Mouse (Mus musculus): ENCODE results near the gene Armc12.
A peak's percentile ranks its signal among the peaks of the same experiment; 100 is the strongest.
"Not testable (repeated sequence)": the region's sequence is repeated elsewhere in the genome, so short reads cannot be mapped to it uniquely, and the experiment has no call there.

Gene Armc12

DNA sequence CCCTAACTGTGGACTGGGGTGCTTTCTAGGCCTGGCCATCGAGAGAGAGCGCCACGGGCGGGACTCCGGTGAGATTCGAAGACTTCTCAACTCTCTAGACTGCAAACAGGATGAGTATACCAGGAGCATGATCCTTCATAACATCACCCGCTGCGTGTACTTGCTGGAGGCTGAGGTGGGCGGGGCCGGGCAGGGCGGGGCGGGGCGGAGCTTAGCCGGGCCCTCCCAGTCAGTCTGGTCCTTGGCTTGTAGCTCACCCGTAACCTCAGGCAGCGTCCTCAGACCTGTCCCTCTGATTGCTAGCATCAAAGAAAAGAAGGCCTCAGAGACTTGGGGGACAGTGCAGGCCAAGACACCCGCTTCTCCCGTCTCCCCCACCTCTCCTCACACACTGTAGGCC is 1.3 kb downstream of the Armc12 start:
- DNase-seq (ENCODE audit: low spot score in 2 of 2) = no peak

DNA sequence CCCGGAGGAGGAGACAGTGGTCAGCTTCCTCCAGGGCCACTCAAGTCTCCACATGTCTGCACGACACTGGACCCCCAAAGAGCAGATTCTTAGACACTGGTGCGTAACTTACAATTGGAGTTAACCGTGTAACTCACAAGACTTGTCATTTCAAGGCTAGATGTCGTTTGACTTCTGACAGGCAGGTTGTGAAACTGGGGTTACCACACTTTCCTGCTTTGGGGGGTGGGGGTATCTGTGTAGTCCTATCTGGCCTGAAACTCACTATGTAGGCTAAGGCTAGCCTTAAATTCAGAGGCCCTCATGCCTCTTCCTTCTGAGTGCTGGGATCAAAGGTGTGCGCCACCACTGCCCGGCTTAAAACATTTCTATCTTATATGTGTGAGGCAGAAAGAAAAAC is 2.0 kb downstream of the Armc12 start:
- DNase-seq (ENCODE audit: low spot score in 2 of 2) = no peak

DNA sequence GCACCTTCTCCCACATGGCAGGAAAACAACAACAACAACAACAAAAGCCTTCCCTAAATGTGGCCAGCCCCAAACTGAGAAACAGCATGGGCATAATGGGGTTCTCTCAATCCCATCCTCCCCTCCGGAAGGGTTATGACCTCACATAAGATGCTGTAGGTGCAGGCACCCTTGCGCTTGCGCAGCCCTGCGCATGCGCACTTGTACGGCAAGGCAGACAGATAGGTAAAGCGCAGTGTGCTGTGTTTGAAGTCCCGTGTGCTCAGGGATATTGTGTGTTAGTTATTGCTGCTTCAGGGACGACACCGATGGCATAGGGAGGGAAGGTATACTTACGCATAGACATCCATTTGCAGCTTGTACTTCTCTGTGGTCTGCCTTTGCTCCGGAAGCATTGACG is 2.7 kb downstream of the Armc12 start:
- no peak for DNase-seq (ENCODE audit: low spot score in 2 of 2)

DNA sequence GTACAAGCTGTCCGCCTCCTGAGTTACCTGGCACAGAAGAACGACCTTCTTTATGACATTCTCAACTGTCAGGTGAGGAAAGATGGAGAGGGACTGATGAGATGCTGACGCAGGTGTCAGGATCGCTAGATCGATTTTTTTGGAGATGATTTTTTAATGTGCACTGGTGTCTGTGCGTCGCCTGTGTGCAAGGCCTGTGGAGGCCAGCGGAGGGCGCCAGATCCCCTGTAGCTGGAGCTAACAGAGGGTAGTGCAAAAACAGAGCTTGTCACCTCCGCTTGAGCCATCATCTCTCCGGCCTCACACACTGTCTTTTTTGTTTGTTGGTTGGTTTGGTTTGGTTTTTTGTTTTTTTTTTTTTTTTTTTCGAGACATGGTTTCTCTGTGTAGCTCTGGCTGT is 7.3 kb downstream of the Armc12 start:
- no peak for DNase-seq (ENCODE audit: low spot score in 2 of 2)

DNA sequence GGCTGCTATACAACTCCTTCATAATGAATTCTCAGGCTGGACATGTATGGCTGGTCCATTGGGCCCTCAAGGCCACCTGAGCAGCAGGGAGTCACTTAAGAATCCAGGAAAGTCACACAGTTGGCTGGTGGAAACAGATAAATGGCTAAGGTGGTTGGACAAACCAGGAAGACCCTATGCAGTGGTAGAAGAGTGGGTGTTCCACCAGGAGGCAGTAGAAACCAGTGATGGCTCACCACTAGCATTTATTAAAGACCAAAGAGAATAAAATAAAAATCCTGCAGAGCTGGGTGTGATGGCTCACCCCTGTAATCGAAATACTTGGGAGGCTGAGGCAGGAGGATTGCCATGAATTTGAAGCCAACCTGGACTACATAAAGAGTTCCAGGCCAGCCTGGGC is 16.3 kb downstream of the Armc12 start:
- peak in 1 of 2 experiments; percentile 47 for DNase-seq (ENCODE audit: low spot score in 2 of 2)

DNA sequence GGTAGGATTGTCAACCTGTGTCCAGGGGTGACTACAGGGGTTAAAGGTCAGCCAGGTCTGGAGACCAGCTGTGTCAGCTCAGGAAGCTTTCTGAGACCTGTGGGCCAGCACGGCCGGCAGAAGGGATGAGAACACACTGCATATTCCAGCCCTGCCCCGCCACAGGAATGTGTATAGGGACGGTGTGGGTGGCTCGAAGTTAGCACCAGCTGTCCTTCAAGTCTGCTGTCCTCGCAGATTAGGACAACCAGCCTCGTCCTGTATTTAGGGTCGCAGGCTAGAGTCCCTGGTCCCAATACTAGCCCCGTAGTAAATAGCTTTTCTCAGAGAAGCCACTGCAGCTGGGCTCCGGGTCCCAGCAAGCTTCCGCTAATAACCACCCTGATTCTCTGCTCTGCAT is 17.9 kb downstream of the Armc12 start:
- no peak for DNase-seq (ENCODE audit: low spot score in 2 of 2)

DNA sequence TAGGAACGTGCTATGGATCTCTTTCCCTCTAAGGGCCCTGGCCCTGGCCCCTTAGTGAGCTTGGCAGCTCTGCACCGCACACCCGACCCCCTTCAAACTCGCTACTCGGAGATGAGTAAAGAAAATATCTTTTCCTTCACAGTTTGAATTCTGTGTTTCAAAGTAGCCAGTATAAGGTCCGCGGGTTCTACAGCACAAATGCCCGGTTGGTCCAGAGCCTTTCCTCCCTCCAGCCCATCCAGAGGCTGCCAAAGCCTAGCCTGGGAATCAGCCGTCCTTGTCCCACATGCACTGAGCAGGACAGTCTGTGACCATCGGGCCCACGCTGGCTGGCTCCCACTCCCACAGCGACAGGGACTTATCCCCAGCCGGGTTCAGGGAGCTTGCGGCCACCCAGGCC is 18.5 kb downstream of the Armc12 start, which contains the start of gene Clpsl2:
TSS of gene Clpsl2 (plus strand) at position 301 of the 400 bp plus-strand sequence.
- DNase-seq (ENCODE audit: low spot score in 2 of 2) = no peak

DNA sequence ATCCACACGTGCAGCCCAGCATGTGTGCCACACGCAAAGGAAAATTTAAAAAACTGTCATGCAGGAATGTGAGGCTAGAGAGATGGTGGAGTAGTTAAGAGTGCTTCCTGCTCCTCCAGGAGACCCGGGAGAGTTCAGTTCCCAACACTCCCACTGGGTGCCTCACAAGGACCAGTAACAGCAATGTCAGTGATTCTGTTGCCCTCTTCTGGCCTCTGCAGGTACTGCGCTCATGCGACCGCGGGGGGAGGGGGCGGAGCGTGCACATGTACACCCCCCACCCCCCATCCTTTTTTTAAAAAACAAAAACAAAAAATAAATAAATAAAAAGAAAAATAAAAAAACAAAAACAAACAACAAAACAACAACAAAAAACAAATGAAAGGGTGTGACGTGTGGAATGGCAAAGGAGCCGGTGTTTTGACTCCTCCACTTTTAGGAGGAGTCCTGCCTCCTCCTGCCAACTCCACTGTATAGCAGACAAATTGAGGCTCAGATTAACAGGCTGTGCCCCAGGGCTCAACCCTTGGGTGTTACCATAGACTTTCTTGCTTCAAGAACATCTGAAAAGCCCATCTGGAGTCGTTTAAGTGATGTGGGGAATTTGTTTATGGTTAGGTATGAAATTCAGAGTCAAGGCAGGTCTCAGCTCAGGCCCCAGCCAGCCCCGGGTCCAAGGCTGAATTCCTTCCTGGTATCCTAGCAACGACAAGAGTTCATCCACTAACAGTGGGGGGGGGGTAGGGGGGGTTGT is 22.6 kb downstream of the Armc12 start:
- peak; percentile 31 to 69 for DNase-seq (ENCODE audit: low spot score in 2 of 2)

DNA sequence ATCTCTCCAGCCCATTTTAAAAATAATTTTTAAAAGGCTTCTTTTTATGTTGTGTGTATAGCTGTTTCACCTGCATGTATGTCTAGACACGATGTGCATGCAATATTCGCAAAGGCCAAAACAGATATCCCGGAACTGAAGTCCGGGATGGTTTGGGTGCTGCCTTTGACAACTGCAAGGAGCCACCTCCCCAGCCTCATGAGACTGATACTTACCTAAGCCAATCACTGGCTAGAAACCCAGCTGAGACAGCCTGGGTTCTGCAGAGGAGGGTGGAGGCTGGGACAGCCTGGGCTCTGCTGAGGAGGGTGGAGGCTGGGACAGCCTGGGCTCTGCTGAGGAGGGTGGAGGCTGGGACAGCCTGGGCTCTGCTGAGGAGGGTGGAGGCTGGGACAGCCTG is 23.4 kb downstream of the Armc12 start:
- DNase-seq (ENCODE audit: low spot score in 2 of 2) = not testable (repeated sequence)

DNA sequence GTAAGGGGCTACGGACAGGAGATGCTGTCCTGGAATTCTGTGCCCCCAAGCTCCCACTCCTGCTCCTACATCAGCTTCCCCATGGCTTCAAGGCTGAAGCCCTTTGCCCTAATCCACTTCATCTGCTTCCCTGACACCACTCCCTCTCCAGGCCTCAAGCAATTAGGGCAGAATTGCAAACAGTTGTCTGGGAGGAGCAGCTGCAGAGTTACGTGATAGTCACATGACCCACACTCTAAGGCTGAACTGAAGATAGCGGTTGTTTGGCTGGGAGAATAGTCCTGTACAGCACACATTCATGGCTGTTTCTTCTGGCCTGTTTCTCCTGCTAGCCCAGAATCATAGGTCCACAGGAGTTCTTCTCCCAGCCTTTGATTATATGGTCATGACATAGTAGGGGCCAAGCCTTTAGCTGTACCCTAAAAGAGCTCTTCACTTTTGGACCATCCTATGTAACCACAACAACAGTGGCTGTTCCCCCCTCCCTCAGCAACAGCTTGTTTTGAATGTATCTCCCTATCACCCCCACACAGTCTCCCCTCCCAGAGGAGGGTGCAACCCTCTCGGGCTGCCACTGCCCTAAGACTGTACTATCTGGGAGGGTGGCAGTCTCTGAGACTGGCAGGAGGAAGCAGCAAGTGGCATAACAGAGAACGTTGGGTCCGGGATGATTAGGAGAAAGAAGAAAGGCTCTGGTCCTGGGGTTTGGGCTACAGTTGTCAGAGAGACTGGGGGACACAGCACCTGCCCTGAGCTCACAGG is 26.2 kb downstream of the Armc12 start:
- no peak for DNase-seq (ENCODE audit: low spot score in 2 of 2)

DNA sequence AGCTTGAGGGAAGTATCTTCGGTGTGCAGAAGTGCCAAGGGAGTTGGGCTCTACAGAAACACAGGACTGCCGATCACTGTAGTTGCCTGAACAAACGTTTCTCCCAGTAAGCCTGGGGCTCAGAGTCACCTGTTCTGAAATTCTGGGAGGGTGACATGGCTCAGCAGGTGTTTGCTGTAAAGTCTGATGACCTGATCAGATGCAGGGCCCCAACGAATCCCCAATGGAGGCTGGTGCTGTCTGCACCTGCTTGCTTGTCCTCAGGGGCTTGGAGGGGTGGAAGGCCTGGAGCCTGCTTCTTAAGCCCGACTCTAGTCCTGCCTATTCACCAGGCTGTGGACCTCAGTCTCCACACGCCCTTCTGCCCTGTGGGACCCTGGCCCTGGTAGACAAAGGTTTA is 27.2 kb downstream of the Armc12 start:
- DNase-seq (ENCODE audit: low spot score in 2 of 2) = no peak

DNA sequence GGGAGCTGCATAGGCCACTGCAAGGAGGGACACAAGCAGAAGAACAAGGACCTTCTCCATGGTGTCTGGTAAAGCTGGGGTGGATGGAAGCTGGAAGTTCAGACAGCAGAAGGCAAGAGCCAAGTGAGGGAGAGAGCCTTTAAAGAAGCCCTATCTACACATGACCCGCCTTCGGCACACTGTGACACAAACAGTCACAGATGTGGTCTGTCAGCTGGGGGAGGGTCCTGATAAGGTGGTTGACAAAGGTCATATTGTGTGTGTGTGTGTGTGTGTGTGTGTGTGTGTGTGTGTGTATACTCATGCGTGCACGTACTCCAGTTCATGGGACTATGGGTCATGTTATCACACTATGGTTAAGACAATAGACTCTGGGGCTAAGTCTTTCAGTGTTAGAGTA is 30.0 kb downstream of the Armc12 start, which contains the start of gene Clps:
TSS of gene Clps (minus strand) at position 169 of the 400 bp plus-strand sequence.
- no peak for DNase-seq (ENCODE audit: low spot score in 2 of 2)

DNA sequence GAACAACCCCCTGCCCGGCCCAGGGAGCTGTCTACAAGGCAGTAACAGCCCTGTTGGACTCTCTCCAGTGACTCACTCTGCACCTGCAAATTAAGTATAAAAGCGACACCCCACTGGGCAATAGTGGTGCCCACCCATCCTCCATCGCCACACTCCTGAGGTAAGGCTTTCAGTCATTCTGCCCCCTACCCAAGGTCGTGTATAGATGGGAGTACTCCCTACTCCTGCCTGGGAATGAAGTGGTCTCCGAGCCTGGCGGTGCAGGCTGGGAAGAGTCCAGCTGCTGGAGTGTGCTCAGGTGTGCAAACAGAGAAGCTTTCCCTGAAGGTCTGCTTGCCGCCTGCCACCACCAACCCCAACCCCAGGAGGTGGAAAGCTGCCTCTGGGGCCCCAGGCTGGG is 31.0 kb downstream of the Armc12 start:
- DNase-seq (ENCODE audit: low spot score in 2 of 2) = no peak

DNA sequence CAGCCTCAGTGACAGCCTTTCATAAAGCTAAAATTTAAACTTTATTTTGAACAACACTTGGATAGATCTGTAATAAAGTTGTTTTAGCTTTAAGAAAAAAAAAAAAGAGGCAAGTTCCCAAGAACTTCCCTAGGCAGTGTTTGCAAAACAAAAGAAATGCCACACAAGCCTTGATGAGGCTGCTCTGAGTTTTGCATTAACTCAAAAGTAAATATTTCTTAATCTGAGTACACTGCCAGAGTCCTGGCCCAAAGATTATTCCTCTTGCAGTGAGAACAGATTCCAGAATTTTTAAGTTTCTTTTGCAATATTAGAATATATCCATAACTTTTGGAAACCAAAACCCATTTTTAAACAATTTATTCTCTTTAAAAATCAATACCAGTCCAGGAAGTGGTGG is 34.6 kb downstream of the Armc12 start:
- no peak for DNase-seq (ENCODE audit: low spot score in 2 of 2)

DNA sequence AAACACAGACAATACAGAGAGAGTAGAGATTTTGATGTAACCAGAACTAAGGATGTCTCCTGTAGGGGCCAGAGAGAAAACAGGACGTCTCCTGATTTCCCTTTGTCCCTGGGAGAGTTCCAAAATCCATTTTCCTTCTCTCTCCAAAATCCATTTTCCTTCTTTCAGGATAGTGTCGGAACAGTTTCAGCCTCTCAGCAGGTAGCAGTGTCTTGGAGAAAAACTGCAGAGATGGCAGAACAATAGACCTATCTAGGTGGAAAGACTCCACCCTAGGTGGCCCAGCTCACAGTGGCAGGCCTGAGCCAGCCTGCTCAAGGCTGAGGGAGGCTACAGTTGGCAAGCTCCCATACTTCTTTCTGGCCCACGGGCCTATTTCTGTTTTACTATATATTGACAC is 36.9 kb downstream of the Armc12 start:
- DNase-seq (ENCODE audit: low spot score in 2 of 2) = no peak

DNA sequence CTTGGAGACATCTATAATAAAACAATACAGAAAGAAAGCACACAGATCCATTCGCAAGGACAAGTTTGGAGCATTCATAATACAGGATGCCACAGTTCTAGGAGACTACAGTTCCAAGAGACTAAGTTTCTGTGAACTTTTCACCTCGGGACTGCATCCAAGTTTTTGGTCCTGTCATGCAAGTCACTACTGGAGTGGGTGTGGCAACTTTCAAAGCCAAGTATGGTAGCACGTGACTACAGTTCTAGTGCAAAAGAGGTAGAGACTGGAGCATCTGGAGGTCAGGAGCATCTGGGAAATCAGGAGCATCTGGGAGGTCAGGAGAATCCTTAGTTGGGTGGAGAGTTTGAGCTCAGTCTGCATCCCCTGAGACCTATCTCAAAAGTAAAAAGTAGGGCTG is 41.3 kb downstream of the Armc12 start:
- no peak for DNase-seq (ENCODE audit: low spot score in 2 of 2)

DNA sequence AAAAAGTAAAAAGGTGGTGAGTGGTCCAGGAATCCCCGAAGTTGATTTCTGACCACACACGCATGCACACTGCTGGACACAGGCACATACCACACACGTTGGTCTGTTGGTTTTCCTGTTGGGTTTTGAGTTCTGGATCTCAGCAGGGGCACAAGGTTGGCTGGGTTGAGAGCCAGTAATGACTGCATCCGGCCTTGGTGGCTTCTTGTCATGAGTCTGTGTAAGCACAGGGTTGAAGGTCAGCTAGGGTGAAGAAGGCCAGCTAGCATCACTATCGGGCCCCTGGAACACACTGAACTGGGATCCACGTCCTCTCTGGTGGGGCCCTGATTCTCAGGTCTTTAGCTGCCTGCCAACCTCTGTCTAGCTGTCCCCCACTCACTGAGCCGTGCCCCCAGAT is 41.9 kb downstream of the Armc12 start:
- no peak for DNase-seq (ENCODE audit: low spot score in 2 of 2)

DNA sequence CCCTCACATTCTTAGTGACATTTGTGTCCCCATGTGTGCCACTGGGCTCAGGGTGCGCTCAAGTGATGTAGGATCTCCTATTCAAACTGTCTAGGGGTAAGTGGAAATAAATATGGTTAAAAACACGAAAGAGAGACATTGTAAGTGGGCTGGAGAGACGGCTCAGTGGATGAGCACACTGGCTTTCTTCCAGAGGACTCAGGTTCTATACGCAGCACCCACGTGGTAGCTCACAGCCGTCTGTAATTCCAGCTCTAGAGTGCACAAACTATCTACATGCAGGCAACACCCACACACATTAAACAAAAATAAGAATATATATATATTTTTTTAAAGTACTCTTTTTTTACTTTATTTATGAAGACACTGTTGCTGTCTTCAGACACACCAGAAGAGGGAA is 42.3 kb downstream of the Armc12 start:
- no peak for DNase-seq (ENCODE audit: low spot score in 2 of 2)

DNA sequence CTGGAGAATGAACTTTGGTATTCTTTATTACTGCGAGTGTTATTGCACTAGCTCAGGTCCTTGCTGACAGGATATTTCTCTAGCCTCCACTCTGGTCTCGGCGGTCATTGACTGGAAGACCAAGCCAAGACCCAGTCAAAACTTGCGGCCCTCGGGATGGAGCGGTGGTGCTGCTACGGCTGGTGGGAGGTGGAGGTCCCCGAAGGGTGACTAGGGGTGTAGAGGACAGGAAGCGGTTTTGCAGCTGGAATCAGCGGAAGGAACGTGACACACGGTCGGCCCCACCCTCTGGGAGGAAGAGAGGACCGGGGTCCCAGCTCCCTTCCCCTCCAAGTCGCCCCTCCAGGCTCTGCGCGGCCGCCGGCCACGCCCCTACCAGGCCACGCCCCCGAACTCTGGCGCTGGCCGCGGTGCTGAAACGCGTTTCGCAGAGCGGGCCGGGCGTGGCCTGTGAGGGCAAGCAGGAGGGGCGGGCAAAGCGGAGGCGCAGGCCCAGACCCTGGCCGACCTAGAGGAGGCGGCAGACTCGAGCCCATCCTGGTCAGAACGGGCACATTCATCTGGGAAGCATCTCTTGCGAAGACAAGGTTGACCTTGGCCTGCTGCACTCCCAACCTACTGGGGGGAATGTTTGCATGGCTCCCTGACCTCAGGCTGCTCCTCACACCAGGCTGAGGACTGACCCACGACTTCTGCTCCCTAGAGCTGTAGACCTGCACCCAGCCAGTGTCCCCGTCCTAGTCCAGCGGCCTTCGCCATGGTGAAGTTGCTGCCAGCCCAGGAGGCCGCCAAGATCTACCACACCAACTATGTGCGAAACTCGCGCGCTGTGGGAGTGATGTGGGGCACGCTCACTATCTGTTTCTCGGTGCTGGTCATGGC is 44.9 kb downstream of the Armc12 start, which contains the start of gene Lhfpl5:
TSS of gene Lhfpl5 (plus strand) at position 398 of the 882 bp plus-strand sequence.
- peak in 1 of 2 experiments; percentile 68 for DNase-seq (ENCODE audit: low spot score in 2 of 2)

DNA sequence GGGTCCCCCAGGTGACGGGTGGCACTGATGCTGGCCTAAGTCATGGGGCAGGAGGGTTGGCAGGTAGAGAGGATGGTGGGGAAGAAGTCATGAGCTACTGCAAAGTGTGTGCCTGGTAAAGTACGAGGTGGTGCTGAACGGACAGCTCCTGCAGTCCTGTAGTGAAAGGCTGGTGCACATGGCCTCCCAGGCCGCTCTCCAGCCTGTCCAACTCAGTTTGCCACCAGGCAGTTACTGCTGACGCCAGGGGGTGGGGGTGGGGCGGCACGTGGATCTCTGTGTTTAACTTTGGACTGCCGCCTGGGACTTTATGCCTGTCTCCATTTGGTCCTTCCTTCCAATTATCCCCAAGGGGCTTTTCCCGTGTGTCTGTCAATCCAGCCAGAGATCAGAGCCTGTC is 49.8 kb downstream of the Armc12 start:
- peak in 1 of 2 experiments; percentile 78 for DNase-seq (ENCODE audit: low spot score in 2 of 2)

DNA sequence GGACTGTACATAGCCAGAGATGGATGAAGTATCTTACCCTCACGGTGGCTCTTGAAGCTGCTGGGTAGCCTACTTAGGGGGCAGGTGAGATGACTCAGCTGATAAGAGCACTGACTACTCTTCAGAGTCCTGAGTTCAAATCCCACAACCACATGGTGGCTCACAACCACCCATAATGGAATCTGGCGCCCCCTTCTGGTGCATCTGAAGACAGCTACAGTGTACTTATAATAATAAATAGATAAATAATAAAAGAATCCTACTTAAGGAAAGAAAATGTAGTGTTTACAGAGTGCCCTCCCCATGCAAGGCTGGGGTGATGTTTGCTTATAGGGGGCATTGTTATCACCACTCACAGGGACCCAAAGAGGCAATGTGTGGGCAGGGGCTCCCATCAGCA is 50.5 kb downstream of the Armc12 start:
- DNase-seq (ENCODE audit: low spot score in 2 of 2) = no peak

DNA sequence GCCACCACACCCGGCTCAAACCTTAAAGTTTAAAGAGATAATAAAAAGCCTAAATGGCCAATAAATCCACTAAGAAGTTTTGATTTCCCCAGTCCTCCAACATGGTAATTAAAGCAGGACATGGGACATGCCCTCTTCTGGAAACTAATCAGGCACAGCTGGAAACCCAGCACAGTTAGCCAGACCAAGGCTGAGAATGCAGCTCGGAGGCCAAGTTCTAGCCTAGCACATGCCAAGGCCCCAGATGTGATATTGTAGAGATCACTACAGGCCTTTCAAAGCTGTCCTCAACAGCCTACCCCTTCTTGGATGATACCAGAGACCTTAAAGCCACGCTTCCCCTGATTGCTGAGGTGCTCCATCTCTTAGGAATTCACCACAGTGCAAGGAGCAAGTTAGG is 55.9 kb downstream of the Armc12 start:
- no peak for DNase-seq (ENCODE audit: low spot score in 2 of 2)
